Mouse (Mus musculus) gastrocnemius, adult 2 months (tissue): ENCODE data around the gene Gtf2i. TPM values are rescaled to one million over a fixed set of nuclear protein-coding genes. Genes with fewer than 3 reads are reported as not detected.

Source experiments
- DNase-seq: peaks from one replicate; pipeline ENCODE4 v3.0.0; 2022
- H3K27ac ChIP-seq: fragments of 200-600 bp; 2 replicates; pipeline ENCODE4 v1.8.1; 2022; ENCODE audit warnings: mild to moderate bottlenecking
- H3K4me3 ChIP-seq: fragments of 200-600 bp; 2 replicates; pipeline ENCODE4 v1.8.1; 2022; ENCODE audit warnings: mild to moderate bottlenecking, moderate library complexity
- CTCF ChIP-seq: fragments of 200-600 bp; IDR thresholded peaks from 2 replicates; pipeline ENCODE4 v1.8.1; 2022; ENCODE audit warnings: antibody characterized with exemption, mild to moderate bottlenecking, moderate library complexity
- intact Hi-C: fragments of 180-260 bp; cut with DNase I; formaldehyde crosslinking; loops from one replicate; pipeline ENCODE4 v1.15.1; 2025
- total RNA-seq, 2 experiments: library from RNA; stranded (reverse); gene quantifications; 2 replicates each; pipeline ENCODE4 v1.2.3; 2021

The Gtf2i gene
- total RNA-seq, 2 experiments from 2014 or later, result 103 to 122 TPM

DNA sequence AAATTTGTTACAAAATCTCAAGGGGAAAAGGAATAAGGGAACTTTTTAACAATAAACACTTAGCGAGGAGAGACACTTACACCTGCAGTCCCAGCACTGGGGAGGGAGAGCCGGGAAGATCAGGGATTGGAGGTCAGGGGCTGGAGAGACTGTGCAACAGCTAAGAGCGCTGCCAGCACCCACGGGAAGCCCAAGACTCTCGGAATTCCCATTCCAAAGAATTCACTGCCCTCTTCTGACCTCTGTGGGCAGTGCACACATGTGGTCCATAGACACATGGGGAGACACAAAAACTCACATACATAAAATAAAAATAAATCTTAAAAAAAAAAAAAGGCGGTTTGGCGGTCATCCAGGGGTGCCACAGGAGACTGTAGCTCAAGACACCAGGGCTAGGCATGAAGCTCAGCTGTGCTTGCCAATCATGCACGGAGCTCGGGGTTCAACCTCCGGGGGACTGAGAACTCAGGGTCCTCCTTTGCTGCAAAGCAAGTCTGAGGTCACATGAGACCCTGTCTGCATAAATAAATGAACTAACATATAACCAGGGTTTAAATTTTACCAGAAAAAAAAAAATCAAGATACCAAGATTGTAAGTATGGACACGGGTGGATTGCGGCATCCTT is 24.5 kb downstream of the Gtf2i start:
- no peak for TF ChIP-seq CTCF
- intact Hi-C loops, result no loop called here

DNA sequence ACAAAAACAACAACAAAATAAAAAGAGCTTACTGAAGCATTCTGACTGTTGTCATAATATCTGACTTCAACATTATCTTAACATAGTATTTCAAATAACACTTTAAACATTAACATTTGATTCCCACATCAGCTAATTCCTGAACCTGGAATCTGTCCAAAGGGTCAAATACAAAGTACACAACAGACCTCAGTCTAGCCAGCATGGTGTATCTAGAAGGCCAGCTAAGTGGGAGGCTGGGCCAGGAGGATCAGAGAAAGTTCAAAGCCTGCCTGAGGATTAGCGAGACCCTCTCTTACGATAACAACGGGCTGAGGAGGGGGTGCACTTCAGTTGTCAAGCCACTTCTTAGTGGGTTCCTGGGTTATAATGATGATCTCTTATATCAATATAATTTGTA is 26.5 kb downstream of the Gtf2i start:
- Histone ChIP-seq H3K4me3 (no peak overlapping the region), H3K27ac (no peak overlapping the region)
- intact Hi-C loops, result no loop called here
- no peak for DNase-seq
- TF ChIP-seq CTCF, result no peak

More for the DNA sequence above, 24.5 kb downstream of the Gtf2i start:
- H3K27ac ChIP-seq, result no peak overlapping the region
- no peak overlapping the region for H3K4me3 ChIP-seq
- DNase-seq, result no peak

DNA sequence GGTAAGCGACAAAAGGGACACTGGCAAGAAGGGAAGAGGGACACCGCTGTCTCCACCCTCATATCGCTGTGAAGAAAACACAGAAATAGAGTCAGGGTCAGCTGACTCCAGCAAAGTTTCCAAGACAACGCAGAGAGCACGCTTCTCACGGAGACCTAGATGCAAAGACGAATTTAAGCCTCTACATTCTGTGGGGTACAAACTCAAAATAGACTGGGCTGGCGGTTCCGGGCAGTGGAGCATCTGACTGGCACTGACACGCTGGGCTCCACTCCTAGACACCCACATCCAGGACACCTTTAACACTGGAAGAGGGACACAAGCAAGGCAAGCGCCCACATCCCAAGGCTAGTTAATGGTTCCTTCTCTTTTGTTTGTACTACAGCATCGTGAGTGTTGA is 29.6 kb downstream of the Gtf2i start:
- DNase-seq, result no peak
- no peak for TF ChIP-seq CTCF
- Histone ChIP-seq H3K4me3 (no peak overlapping the region), H3K27ac (no peak overlapping the region)
- intact Hi-C loops, result no loop called here

DNA sequence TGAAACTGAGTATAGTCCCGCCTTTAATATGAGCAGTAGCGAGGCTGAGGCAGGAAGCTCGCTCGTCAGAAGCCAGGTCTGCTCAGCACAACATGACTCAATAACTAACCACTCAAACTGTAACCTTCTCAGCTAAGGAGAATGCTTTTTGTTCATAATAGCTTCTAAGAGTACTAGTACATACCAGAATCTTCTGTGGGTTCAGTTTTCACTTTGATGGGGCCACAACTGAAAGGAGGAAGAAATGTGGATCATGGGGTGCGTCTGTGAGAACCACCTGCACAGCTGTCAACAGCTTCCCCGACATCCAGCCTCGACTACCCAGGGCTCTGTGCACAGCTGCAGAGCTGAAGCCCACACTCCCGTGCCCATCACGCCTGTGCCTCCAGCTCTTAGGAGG is 32.0 kb downstream of the Gtf2i start:
- no peak for TF ChIP-seq CTCF
- no peak overlapping the region for H3K27ac ChIP-seq
- no peak for DNase-seq
- H3K4me3 ChIP-seq, result no peak overlapping the region
- intact Hi-C loops, result no loop called here

DNA sequence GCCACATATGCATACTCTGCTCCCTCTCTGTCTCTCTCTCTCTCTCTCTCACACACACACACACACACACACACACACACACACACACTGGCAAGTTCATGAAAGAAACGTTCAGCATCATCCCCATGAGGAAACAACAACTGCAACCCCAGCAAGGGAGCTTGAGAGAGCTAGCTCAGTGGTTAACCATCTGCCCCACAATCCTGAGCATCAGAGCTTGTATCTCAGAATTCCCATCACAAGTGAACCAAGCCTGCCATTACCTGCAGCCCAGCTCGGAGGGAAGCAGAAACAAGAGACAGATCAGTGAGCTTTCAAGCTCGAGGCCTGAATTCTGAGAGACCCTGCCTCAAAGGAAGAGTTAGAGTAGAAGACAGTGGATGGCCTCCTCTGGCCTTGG is 32.5 kb downstream of the Gtf2i start:
- H3K27ac ChIP-seq, result no peak overlapping the region
- no peak for TF ChIP-seq CTCF
- DNase-seq, result no peak
- intact Hi-C loops, result no loop called here
- no peak overlapping the region for H3K4me3 ChIP-seq

DNA sequence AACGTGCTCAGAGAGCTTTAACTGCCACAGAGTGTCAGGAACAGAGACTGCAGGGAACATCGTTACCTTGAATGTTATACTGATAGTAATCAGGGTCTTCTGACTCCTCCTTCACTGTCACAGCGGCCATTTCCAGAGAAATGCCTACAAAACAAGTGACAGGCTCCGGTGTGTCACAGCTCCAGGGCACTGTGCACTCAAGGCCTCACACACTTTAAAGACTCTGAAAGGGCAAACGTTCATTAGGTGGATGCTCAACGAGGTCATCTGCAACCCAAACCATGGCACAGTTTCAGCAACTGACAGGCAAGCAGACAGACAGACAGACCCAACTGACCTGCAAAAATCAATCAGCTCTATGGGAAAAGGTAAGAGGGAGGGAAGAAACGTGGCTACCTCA is 35.2 kb downstream of the Gtf2i start:
- no peak overlapping the region for H3K4me3 ChIP-seq
- DNase-seq, result no peak
- H3K27ac ChIP-seq, result no peak overlapping the region
- intact Hi-C loops, result no loop called here
- TF ChIP-seq CTCF, result no peak

DNA sequence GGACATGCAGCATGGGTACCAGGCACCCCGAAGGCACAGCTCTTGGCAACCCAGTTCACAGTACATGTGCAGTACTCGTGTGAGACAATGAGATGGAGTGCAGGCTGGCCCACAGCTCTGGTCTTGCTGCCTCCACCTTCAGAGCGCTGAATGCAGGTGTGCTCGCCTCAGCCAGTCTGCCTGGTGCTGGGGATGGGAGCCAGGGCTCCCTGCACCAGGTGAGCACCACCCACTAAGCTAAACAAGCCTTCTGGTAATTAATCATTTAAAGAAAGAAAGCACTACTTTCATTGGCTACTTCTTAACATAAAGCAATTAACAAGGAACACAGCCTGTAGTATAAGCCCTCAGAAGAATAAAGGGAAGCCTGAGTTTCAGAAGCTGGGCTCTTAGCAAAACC is 37.5 kb downstream of the Gtf2i start:
- DNase-seq, result no peak
- no peak overlapping the region for H3K27ac ChIP-seq
- intact Hi-C loops, result no loop called here
- no peak overlapping the region for H3K4me3 ChIP-seq
- TF ChIP-seq CTCF, result no peak

DNA sequence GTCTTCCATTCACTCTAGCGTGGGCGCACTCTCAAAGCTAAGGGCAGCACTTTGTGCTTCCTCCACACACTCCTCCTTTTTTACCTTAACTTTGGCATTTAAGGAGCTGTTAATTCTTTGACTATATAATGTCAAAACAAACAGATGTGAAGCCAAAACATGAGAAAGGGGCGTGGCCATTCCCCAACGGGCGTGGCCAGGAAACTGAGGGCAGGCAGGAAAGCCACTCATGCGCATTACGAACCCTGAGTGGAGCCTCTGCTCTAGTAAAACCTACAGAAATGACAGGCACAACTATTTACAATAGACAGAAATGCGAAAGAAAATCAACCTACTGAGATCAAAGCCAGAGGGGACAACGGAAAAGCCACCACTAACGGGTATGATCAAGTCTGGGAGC is 39.0 kb downstream of the Gtf2i start:
- intact Hi-C loops, result no loop called here
- H3K27ac ChIP-seq, result peak overlapping the region; percentile 63
- DNase-seq, result no peak
- TF ChIP-seq CTCF, result no peak
- no peak overlapping the region for H3K4me3 ChIP-seq

DNA sequence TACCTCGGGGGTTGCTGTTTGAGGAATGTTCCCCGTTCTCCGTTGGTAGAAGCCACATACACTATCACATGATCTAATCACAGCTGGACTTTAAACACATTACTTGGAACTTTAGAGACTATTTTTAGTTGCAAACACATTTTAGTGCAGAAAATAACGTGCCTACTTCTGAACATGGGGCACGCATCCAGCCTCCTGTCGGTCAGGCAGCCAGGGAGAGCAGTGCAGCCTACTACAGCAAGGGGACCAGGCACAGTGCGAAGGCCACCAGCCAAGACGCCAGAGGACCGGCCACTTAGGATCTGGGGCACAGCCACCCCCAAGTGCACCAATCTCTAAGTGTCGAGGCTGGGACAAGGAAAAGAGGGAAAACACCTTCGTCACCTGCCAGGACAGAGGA is 39.5 kb downstream of the Gtf2i start:
- Histone ChIP-seq H3K27ac (peak overlapping the region; percentile 63), H3K4me3 (no peak overlapping the region)
- DNase-seq, result peak; percentile 35
- TF ChIP-seq CTCF, result peak; percentile 2; the same call in 1 of the 2 replicates
- intact Hi-C loops, result no loop called here

DNA sequence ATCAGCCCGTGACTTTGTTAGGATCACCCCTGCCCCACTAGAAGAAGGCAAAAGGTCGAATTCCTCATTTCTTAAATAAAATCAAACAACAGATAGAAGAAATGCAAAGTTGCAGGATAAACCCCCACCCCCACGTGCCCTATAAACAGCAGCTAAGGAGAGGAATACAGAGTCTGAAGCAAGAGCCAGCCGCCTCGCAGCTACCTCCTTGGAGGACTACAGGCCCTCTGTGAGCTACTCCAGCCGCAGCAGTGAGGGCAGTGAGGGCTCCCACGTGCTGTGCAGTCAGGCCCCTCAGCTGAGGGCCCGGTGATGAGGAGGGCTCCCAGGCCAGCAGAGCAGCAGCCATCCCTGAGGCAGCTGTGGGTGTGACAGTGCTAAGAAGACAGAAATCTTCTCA is 40.8 kb downstream of the Gtf2i start:
- Histone ChIP-seq H3K27ac (no peak overlapping the region), H3K4me3 (no peak overlapping the region)
- no peak for DNase-seq
- no peak for TF ChIP-seq CTCF
- intact Hi-C loops, result no loop called here

DNA sequence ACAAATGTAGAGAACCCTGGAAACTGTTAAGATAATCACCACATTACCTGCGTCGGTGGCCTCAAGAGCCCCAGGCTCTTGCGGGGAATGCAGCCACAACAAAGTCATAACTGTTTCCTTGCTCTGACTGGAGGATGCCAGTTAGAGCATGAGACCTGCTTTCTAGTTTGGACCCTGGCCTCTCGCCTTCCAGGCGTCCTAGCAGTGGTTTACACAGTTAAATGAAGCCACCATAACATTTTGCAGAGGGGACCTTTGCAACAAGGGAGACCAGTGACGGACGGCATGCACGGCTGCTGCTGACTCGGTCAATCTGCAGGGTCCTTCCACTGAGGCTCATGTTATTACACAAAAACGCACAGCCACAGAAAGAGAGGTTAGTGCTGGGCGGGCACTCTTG is 41.8 kb downstream of the Gtf2i start:
- no peak for DNase-seq
- no peak overlapping the region for H3K27ac ChIP-seq
- no peak for TF ChIP-seq CTCF
- intact Hi-C loops, result no loop called here
- H3K4me3 ChIP-seq, result no peak overlapping the region

DNA sequence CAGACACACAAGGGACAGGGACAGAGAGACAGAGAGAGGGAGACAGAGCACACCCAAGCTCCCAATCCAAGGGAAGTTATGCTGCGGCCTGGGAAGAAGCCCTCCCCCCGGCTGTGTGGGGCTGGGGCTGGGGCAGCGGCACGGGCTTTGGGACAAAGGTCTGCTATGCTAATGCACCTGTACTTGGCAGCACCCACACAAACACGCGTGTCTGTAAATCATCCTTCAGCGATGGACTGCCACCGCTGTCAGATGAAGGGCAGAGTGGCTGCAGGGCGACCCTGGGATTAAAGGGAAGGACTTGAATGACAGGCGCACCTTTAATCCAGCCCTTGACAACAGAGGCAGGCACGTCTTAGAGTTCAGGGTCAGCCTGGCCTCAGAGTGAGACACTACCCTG is 43.1 kb downstream of the Gtf2i start:
- intact Hi-C loops, result no loop called here
- Histone ChIP-seq H3K4me3 (no peak overlapping the region), H3K27ac (no peak overlapping the region)
- TF ChIP-seq CTCF, result no peak
- no peak for DNase-seq

DNA sequence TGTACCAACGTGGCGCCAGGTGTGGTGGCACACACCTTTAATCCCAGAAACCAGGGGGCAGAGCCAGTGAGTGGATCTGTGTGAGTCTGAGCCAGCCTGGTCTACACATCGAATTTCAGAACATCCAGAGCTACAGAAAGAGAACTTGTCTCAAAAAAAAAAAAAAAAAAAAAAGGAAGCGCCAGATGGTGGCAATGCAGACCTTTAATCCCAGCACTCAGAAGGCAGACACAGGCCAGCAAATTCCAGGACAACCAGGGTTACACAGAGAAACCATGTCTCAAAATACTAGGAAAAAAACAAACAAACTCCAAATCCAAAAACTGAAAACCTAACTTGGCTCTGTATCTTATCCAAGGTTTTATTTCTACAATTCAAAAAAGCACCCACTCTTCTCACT is 44.0 kb downstream of the Gtf2i start:
- TF ChIP-seq CTCF, result no peak
- no peak for DNase-seq
- H3K27ac ChIP-seq, result no peak overlapping the region
- no peak overlapping the region for H3K4me3 ChIP-seq
- intact Hi-C loops, result no loop called here

DNA sequence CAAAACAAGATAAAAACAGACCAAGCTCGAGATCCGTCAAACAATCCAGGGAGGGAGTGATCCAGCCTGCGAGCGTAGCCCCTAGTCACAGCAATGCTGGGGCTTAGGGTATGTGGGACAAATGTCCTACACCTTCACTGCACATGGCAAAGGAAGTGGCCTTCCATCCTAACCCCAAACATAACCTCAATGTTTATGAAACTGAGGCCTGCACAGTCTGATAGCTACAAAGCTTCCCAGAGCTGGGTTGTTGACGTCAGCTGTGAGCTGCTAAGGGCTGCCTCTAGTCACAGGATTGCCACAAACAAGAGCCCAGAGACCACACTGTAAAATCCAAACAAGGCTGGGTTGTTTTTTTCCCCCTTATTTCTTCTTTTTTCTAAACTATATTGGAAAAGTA is 44.8 kb downstream of the Gtf2i start:
- Histone ChIP-seq H3K4me3 (no peak overlapping the region), H3K27ac (no peak overlapping the region)
- no peak for DNase-seq
- intact Hi-C loops, result no loop called here
- TF ChIP-seq CTCF, result no peak
